ENCODE assay signal across 9 mouse cellular contexts in the genomic region with DNA sequence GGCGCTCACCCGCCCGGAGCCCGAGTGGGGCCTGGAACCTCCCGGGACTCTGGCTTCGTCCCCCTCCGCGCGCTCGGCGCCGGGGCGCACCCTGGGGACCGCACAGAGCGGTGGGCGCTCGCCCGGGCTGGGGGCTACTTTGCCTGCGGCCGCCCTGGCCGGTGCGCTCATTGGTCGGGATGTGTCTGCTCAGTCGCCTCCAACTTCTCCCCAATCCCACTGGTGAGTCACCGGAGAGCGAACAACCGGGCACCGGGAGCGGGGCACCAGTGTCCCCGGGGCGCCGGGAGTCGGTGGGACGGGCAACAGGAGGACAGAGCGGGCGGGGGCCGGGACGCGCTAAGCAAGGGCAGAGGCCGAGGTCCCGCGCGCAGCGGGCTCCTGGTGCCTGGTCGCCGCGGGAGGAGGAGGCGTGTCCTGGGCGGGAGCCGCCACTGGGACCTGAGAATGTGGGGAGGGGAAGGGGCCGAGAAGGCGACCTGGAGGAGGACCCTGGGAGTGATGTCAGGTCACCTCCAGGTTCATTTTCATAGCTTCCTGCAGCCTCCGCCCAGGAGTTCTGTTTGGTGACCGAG. TPM values are rescaled to one million over a fixed set of nuclear protein-coding genes. Genes with fewer than 3 reads are reported as not detected.
DNase-seq lines count a peak whose midpoint lies in the region; ATAC-seq lines count a peak whose summit lies in the region.
"Had no signal": no experiment of that assay in that cellular context is flagged by ENCODE, and none has a peak within 500 bp of the region (broad histone marks: within the 10 kb centered on the region; RNA-seq: fewer than 3 reads in every experiment).

No protein-coding gene starts in this region.

- peaks cover 12% of the 10 kb centered on the region; the same call in 1 of the 2 replicates for H3K27me3 ChIP-seq in intestine, embryonic 14.5 days (replicated peaks; ENCODE audit: control insufficient read depth, insufficient read depth, low read length)
- H3K27me3 ChIP-seq in limb, embryonic 15.5 days = no peaks in the 10 kb centered on the region
- H3K27me3 ChIP-seq in midbrain, embryonic 16.5 days (ENCODE audit: control insufficient read depth, insufficient read depth, low read depth, low read length) = no peaks in the 10 kb centered on the region

- peak overlapping the region; percentile 43 for H3K4me3 ChIP-seq in intestine, embryonic 14.5 days (ENCODE audit: low read depth, low read length)
- H3K4me3 ChIP-seq in limb, embryonic 15.5 days = peak overlapping the region; percentile 78
- peak overlapping the region; percentile 81 for H3K4me3 ChIP-seq in midbrain, embryonic 16.5 days (ENCODE audit: low read depth, low read length)

- H3K4me2 ChIP-seq in intestine, embryonic 14.5 days (ENCODE audit: low read length) = peak overlapping the region; percentile 98
- peak overlapping the region; percentile 94 for H3K4me2 ChIP-seq in limb, embryonic 15.5 days
- peak overlapping the region; percentile 100 for H3K4me2 ChIP-seq in midbrain, embryonic 16.5 days (ENCODE audit: low read length)

- H3K36me3 ChIP-seq in intestine, embryonic 14.5 days (ENCODE audit: control insufficient read depth, insufficient read depth, low read length) = no peaks in the 10 kb centered on the region
- H3K36me3 ChIP-seq in limb, embryonic 15.5 days = no peaks in the 10 kb centered on the region
- H3K36me3 ChIP-seq in midbrain, embryonic 16.5 days (ENCODE audit: control insufficient read depth, insufficient read depth, low read length) = no peaks in the 10 kb centered on the region

- WGBS in intestine, embryonic 14.5 days = 0% methylated on average over 43 of the region's 54 CpGs
- WGBS in limb, embryonic 15.5 days = under 1% methylated on average over 40 of the region's 54 CpGs
- WGBS in midbrain, embryonic 16.5 days = 0% methylated on average over 47 of the region's 54 CpGs

- no peak overlapping the region for H3K27ac ChIP-seq in intestine, embryonic 14.5 days (ENCODE audit: low read depth)
- peak overlapping the region; percentile 97 for H3K27ac ChIP-seq in limb, embryonic 15.5 days
- H3K27ac ChIP-seq in midbrain, embryonic 16.5 days (ENCODE audit: low read length) = no peak overlapping the region

- peak; percentile 54 for ATAC-seq in frontal cortex, adult (ENCODE audit: low TSS enrichment)
- ATAC-seq in granulocyte monocyte progenitor cell, adult 5-6 weeks (replicated peaks; ENCODE audit: poor library complexity, severe bottlenecking) = peak; percentile 30; the same call in 1 of the 2 replicates
- ATAC-seq in intestine, embryonic 14.5 days (replicated peaks; ENCODE audit: low FRiP score, low TSS enrichment, low read depth) = peak; percentile 79
- ATAC-seq in limb, embryonic 15.5 days (ENCODE audit: insufficient number of reproducible peaks, low FRiP score, low TSS enrichment, low read depth) = peak; percentile 77
- peak; percentile 88 for ATAC-seq in midbrain, embryonic 16.5 days

- H3K4me1 ChIP-seq in intestine, embryonic 14.5 days (replicated peaks; ENCODE audit: control insufficient read depth, insufficient read depth, low read length) = no peaks in the 10 kb centered on the region
- H3K4me1 ChIP-seq in limb, embryonic 15.5 days = no peaks in the 10 kb centered on the region
- H3K4me1 ChIP-seq in midbrain, embryonic 16.5 days (ENCODE audit: control insufficient read depth, insufficient read depth, low read length) = 0 out of 2 replicates have a peak, but pooled peaks cover 5% of the 10 kb centered on the region

- no peak for DNase-seq in frontal cortex, adult 2 months (ENCODE audit: extremely low spot score in 1 of 2, low spot score in 1 of 2)
- peak; percentile 65 for DNase-seq in embryo, embryonic 10.5 days (ENCODE audit: low spot score)
- peak; percentile 77 for DNase-seq in intestine, embryonic 14.5 days (ENCODE audit: low spot score)
- peak; percentile 80 for DNase-seq in testis, postnatal 10 days (ENCODE audit: low spot score)

- H3K9ac ChIP-seq in intestine, embryonic 14.5 days (ENCODE audit: low read length) = peak overlapping the region; percentile 36
- peak overlapping the region; percentile 78 for H3K9ac ChIP-seq in limb, embryonic 15.5 days
- H3K9ac ChIP-seq in midbrain, embryonic 16.5 days (ENCODE audit: low read depth, low read length) = peak overlapping the region; percentile 76

- no peaks in the 10 kb centered on the region for H3K9me3 ChIP-seq in intestine, embryonic 14.5 days (ENCODE audit: control insufficient read depth, low read length)
- no peaks in the 10 kb centered on the region for H3K9me3 ChIP-seq in limb, embryonic 15.5 days
- no peaks in the 10 kb centered on the region for H3K9me3 ChIP-seq in midbrain, embryonic 16.5 days (replicated peaks; ENCODE audit: control insufficient read depth, low read length, poor library complexity, severe bottlenecking)

RNA-seq across cellular contexts. Expression of gene Mme, which starts 54.4 kb away (rescaled TPM):
- 3.0 and 3.6 TPM in 2 replicates for polyA plus RNA-seq in frontal cortex, adult 2 months (2012; rRNA removed)
- not detected in 2 replicates for total RNA-seq in granulocyte monocyte progenitor cell, adult 5-6 weeks (2014; fragmentation: Nextera tagmentation)
- not detected in 2 replicates for total RNA-seq in granulocyte monocyte progenitor cell, adult 5-6 weeks (2017)
- 1.2 TPM in 2 replicates for polyA plus RNA-seq in intestine, embryonic 14.5 days (2014; fragmentation: Nextera tagmentation; extraction: Ambion mirVana)
- 37.0 and 42.8 TPM in 2 replicates for polyA plus RNA-seq in limb, embryonic 15.5 days (2015; fragmentation: Nextera tagmentation; extraction: Ambion mirVana)
- polyA plus RNA-seq in midbrain, embryonic 16.5 days (2015; fragmentation: Nextera tagmentation; extraction: Ambion mirVana) = 2.3 and 3.1 TPM in 2 replicates
- polyA plus RNA-seq: C2C12 had no signal

Comparison
In these comparisons a context has a peak if more than half of its experiments do, and no peak if none do; other contexts are left out.
1. ATAC-seq: peak in every context shown above with its lines; median percentile 88 in midbrain, embryonic 16.5 days; 79 in intestine, embryonic 14.5 days; 77 in limb, embryonic 15.5 days; 54 in frontal cortex, adult; 30 in granulocyte monocyte progenitor cell, adult 5-6 weeks.
2. DNase-seq: peak in embryo, embryonic 10.5 days (single experiment), intestine, embryonic 14.5 days (single experiment) and testis, postnatal 10 days (single experiment); none in frontal cortex, adult 2 months (0 of 2).
3. Peak in every context shown above with its lines, with median percentiles within 50 percentile points of each other: H3K4me2 ChIP-seq, H3K4me3 ChIP-seq and H3K9ac ChIP-seq.